Mouse (Mus musculus) layer of hippocampus, postnatal 25 days (tissue): Measurements from ENCODE around the gene Acsm1. TPM values are rescaled to one million over a fixed set of nuclear protein-coding genes. Genes with fewer than 3 reads are reported as not detected.
"Not testable (repeated sequence)": the region's sequence is repeated elsewhere in the genome, so short reads cannot be mapped to it uniquely, and the experiment has no call there.

Experiments
- DNase-seq, 2 experiments: peaks; one replicate each; pipeline ENCODE4 v3.0.0; 2022; ENCODE audit warnings: mixed read lengths in 2 of 2, low spot score in 1 of 2; ENCODE audit errors: extremely low spot score in 1 of 2
- total RNA-seq, 2 experiments: library from RNA; stranded (reverse); gene quantifications; 2 replicates each; pipeline ENCODE4 v1.2.3; 2021

The Acsm1 gene
- not detected for total RNA-seq

GRCm38 (mm10) chr7:119606664-119607076 is at the start of gene Acsm1:
Gene Acsm1, plus strand, starts transcription at chr7:119607026.
- DNase-seq, result no peak

- no peak for DNase-seq
Measured at GRCm38 (mm10) chr7:119559789-119560451, 46.9 kb upstream of the Acsm1 start.

GRCm38 (mm10) chr7:119560452-119560835 is 46.4 kb upstream of the Acsm1 start:
- no peak for DNase-seq

- no peak for DNase-seq
Measured at GRCm38 (mm10) chr7:119561441-119561840, 45.4 kb upstream of the Acsm1 start.

GRCm38 (mm10) chr7:119562476-119562875 is 44.4 kb upstream of the Acsm1 start:
- DNase-seq, result not testable (repeated sequence)

GRCm38 (mm10) chr7:119594530-119595107 is 12.2 kb upstream of the Acsm1 start:
- DNase-seq, result no peak

- no peak for DNase-seq
Measured at GRCm38 (mm10) chr7:119595306-119595705, 11.5 kb upstream of the Acsm1 start.

GRCm38 (mm10) chr7:119596536-119596935 is 10.3 kb upstream of the Acsm1 start:
- DNase-seq, result no peak

- DNase-seq, result no peak
Measured at GRCm38 (mm10) chr7:119601195-119601953, 5.5 kb upstream of the Acsm1 start.

- DNase-seq, result no peak
Measured at GRCm38 (mm10) chr7:119601954-119602317, 4.9 kb upstream of the Acsm1 start.

GRCm38 (mm10) chr7:119604903-119605483 is 1.8 kb upstream of the Acsm1 start:
- DNase-seq, result no peak

GRCm38 (mm10) chr7:119605926-119606663 is 731 bp upstream of the Acsm1 start:
- no peak for DNase-seq

GRCm38 (mm10) chr7:119607796-119608515 is 1.1 kb downstream of the Acsm1 start:
- no peak for DNase-seq

- no peak for DNase-seq
Measured at GRCm38 (mm10) chr7:119616531-119616930, 9.7 kb downstream of the Acsm1 start.

GRCm38 (mm10) chr7:119617593-119617992 is 10.8 kb downstream of the Acsm1 start:
- no peak for DNase-seq

GRCm38 (mm10) chr7:119618209-119618935 is 11.5 kb downstream of the Acsm1 start:
- DNase-seq, result no peak

GRCm38 (mm10) chr7:119620157-119620556 is 13.3 kb downstream of the Acsm1 start:
- no peak for DNase-seq

- no peak for DNase-seq
Measured at GRCm38 (mm10) chr7:119638773-119639172, 31.9 kb downstream of the Acsm1 start.

- no peak for DNase-seq
Measured at GRCm38 (mm10) chr7:119642307-119642706, 35.5 kb downstream of the Acsm1 start.
